Mouse (Mus musculus) midbrain, embryonic 10.5 days (tissue): ENCODE data around the gene Mymk. TPM values are rescaled to one million over a fixed set of nuclear protein-coding genes. Genes with fewer than 3 reads are reported as not detected.
A peak's percentile ranks its signal among the peaks of the same experiment; 100 is the strongest.

Source experiments
- DNase-seq: peaks from one replicate; pipeline ENCODE4 v3.0.0-alpha.2; 2017; ENCODE audit warnings: low spot score
- H3K27ac ChIP-seq: fragments of 300-500 bp; sonication (generic); replicated peaks from 2 replicates; pipeline ENCODE4 v1.5.1; 2016; ENCODE audit warnings: mild to moderate bottlenecking
- H3K27me3 ChIP-seq: fragments of 300-500 bp; sonication (generic); 2 replicates; pipeline ENCODE4 v1.6.1; 2016; ENCODE audit warnings: low read depth, mild to moderate bottlenecking; ENCODE audit not compliant: poor library complexity, severe bottlenecking
- H3K36me3 ChIP-seq: fragments of 300-500 bp; sonication (generic); 2 replicates; pipeline ENCODE4 v1.6.1; 2016; ENCODE audit warnings: mild to moderate bottlenecking, moderate library complexity
- H3K4me1 ChIP-seq: fragments of 300-500 bp; sonication (generic); 2 replicates; pipeline ENCODE4 v1.6.1; 2016
- H3K4me3 ChIP-seq: fragments of 300-500 bp; sonication (generic); 2 replicates; pipeline ENCODE4 v1.5.1; 2016; ENCODE audit warnings: mild to moderate bottlenecking, moderate library complexity
- H3K9me3 ChIP-seq: fragments of 300-500 bp; sonication (generic); replicated peaks from 2 replicates; pipeline ENCODE4 v1.6.1; 2016; ENCODE audit warnings: mild to moderate bottlenecking
- WGBS: fragments of 180-500 bp; shearing (Covaris S2); methylation state at CpG from one replicate; pipeline ENCODE4 v1.1.7; 2016; 5-methylcytosine and 5-hydroxymethylcytosine counted together
- polyA plus RNA-seq: library from polyadenylated mRNA; unstranded; fragments of >200 nt; fragmentation: Nextera tagmentation; extraction: Ambion mirVana; gene quantifications from 2 replicates; pipeline ENCODE4 v1.2.1, GENCODE M21; 2016

Mymk gene
- polyA plus RNA-seq, 1 experiment from 2014 or later, result not detected

GRCm38 (mm10) chr2:27075485-27075884 is 3.5 kb upstream of the Mymk start:
- H3K4me3 ChIP-seq, result no peak overlapping the region
- peaks cover 20% of the 10 kb centered on the region for H3K27me3 ChIP-seq
- peak; percentile 52 for DNase-seq
- H3K9me3 ChIP-seq, result no peaks in the 10 kb centered on the region
- H3K27ac ChIP-seq, result no peak overlapping the region
- H3K36me3 ChIP-seq, result no peaks in the 10 kb centered on the region
- WGBS, result 76% methylated on average over 3 of the region's 3 CpGs
- H3K4me1 ChIP-seq, result peaks cover 31% of the 10 kb centered on the region

DNA sequence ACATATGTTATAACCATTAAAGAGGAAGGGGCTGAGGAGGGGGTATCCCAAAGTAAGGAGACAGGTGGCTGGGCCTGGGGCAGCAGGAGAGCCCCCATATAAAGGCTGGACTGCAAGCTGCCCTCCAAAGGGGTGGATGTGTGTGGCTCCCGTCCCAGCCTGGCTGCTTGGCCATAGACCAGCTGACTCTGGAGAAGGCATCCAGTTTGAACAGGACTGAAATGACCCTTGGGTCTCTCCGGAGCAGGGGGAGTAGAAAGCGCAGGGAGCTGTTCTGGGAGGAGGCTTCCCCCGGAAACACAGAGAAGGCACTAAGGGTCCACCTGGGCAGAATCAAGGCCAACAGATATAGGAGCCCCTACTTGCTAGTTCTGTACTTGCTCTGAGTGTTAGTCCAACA is 2.8 kb upstream of the Mymk start:
- Histone ChIP-seq H3K9me3 (no peaks in the 10 kb centered on the region), H3K4me1 (peaks cover 29% of the 10 kb centered on the region), H3K36me3 (no peaks in the 10 kb centered on the region), H3K27ac (no peak overlapping the region), H3K27me3 (peaks cover 16% of the 10 kb centered on the region), H3K4me3 (no peak overlapping the region)
- 90% methylated on average over 4 of the region's 4 CpGs for WGBS
- no peak for DNase-seq

- no peak overlapping the region for H3K4me3 ChIP-seq
- no peak overlapping the region for H3K27ac ChIP-seq
- DNase-seq, result no peak
- H3K36me3 ChIP-seq, result no peaks in the 10 kb centered on the region
- H3K9me3 ChIP-seq, result no peaks in the 10 kb centered on the region
- WGBS, result 76% methylated on average over 4 of the region's 4 CpGs
- peaks cover 5% of the 10 kb centered on the region; the same call in 1 of the 2 replicates for H3K27me3 ChIP-seq
- H3K4me1 ChIP-seq, result peaks cover 26% of the 10 kb centered on the region
Observed at GRCm38 (mm10) chr2:27073407-27073806, 1.4 kb upstream of the Mymk start.

GRCm38 (mm10) chr2:27071137-27071536 is 842 bp downstream of the Mymk start:
- Histone ChIP-seq H3K27me3 (no peaks in the 10 kb centered on the region), H3K9me3 (no peaks in the 10 kb centered on the region), H3K27ac (0 out of 2 replicates have a peak overlapping the region, but pooled peaks have one; percentile 23), H3K4me3 (no peak overlapping the region), H3K4me1 (peaks cover 22% of the 10 kb centered on the region), H3K36me3 (no peaks in the 10 kb centered on the region)
- 84% methylated on average over 4 of the region's 4 CpGs for WGBS
- no peak for DNase-seq

GRCm38 (mm10) chr2:27070247-27070813 is 1.6 kb downstream of the Mymk start:
- no peak for DNase-seq
- 0 out of 2 replicates have a peak overlapping the region, but pooled peaks have one; percentile 13 for H3K27ac ChIP-seq
- H3K27me3 ChIP-seq, result no peaks in the 10 kb centered on the region
- no peaks in the 10 kb centered on the region for H3K9me3 ChIP-seq
- 82% methylated on average over 2 of the region's 2 CpGs for WGBS
- peaks cover 22% of the 10 kb centered on the region for H3K4me1 ChIP-seq
- H3K36me3 ChIP-seq, result no peaks in the 10 kb centered on the region
- no peak overlapping the region for H3K4me3 ChIP-seq

- DNase-seq, result no peak
- Histone ChIP-seq H3K36me3 (no peaks in the 10 kb centered on the region), H3K4me3 (no peak overlapping the region), H3K27me3 (no peaks in the 10 kb centered on the region), H3K27ac (peak overlapping the region; percentile 13; the same call in 1 of the 2 replicates), H3K4me1 (peaks cover 22% of the 10 kb centered on the region), H3K9me3 (no peaks in the 10 kb centered on the region)
- WGBS, result 64% methylated on average over 3 of the region's 3 CpGs
Observed at GRCm38 (mm10) chr2:27069646-27070045, 2.3 kb downstream of the Mymk start.

DNA sequence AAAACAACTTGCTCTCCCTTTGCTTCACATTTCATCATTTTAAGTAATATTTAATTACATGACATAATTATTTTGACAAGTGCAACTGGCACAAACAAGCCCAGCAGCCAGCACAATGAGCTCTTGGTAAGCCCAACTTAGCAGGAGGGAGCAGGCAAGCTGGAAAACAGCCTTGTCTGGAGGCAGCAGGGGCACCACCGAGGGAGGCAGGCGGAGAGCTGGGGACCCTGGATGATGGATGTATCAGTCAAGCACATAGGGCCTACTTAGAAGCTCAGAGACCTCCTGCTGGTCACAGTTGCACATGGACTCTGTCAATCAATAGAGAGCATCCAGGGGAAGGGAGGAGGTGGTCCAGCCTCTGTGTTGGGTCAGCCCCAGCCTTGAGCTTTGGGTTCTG is 4.0 kb downstream of the Mymk start:
- no peaks in the 10 kb centered on the region for H3K9me3 ChIP-seq
- no peak for DNase-seq
- no peaks in the 10 kb centered on the region for H3K27me3 ChIP-seq
- H3K36me3 ChIP-seq, result no peaks in the 10 kb centered on the region
- WGBS, result 62% methylated on average over 2 of the region's 2 CpGs
- no peak overlapping the region for H3K4me3 ChIP-seq
- H3K4me1 ChIP-seq, result peaks cover 22% of the 10 kb centered on the region
- no peak overlapping the region for H3K27ac ChIP-seq

DNA sequence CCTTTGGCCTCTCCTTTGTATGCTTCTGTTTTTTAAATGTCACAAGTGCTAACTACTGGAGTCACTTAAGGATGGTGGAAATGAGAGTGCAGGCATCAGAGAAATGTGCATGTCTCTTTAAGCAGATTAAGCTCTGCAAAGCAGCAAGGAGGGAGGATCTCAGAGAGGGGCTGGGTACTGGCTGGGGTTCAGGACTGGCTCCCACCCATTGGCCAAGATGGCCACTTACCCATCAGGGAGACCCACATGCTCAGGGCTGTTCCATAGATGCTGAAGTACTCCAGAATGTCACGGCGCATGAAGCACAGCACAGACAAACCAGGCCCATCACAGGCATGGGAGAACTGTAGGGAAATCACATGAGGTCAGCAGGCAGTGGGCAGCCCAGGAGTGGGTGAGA is 4.9 kb downstream of the Mymk start:
- whole genome bisulfite sequencing, result 85% methylated on average over 2 of the region's 2 CpGs

GRCm38 (mm10) chr2:27059187-27059586 is 12.8 kb downstream of the Mymk start:
- H3K9me3 ChIP-seq, result no peaks in the 10 kb centered on the region
- peaks cover 19% of the 10 kb centered on the region for H3K27me3 ChIP-seq
- 0 out of 2 replicates have a peak, but pooled peaks cover 2% of the 10 kb centered on the region for H3K4me1 ChIP-seq
- H3K27ac ChIP-seq, result no peak overlapping the region
- DNase-seq, result no peak
- 84% methylated on average over 9 of the region's 9 CpGs for WGBS
- H3K36me3 ChIP-seq, result no peaks in the 10 kb centered on the region
- no peak overlapping the region for H3K4me3 ChIP-seq

More for the DNA sequence above, 4.9 kb downstream of the Mymk start:
- Histone ChIP-seq H3K27ac (no peak overlapping the region), H3K9me3 (no peaks in the 10 kb centered on the region), H3K36me3 (no peaks in the 10 kb centered on the region), H3K4me1 (peaks cover 22% of the 10 kb centered on the region), H3K4me3 (no peak overlapping the region), H3K27me3 (no peaks in the 10 kb centered on the region)
- DNase-seq, result no peak

- no peak for DNase-seq
- no peak overlapping the region for H3K4me3 ChIP-seq
- H3K9me3 ChIP-seq, result no peaks in the 10 kb centered on the region
- H3K36me3 ChIP-seq, result no peaks in the 10 kb centered on the region
- 67% methylated on average over 12 of the region's 12 CpGs for WGBS
- H3K27me3 ChIP-seq, result peaks cover 19% of the 10 kb centered on the region
- H3K27ac ChIP-seq, result no peak overlapping the region
- 0 out of 2 replicates have a peak, but pooled peaks cover 2% of the 10 kb centered on the region for H3K4me1 ChIP-seq
Observed at GRCm38 (mm10) chr2:27058751-27059150, 13.2 kb downstream of the Mymk start.

DNA sequence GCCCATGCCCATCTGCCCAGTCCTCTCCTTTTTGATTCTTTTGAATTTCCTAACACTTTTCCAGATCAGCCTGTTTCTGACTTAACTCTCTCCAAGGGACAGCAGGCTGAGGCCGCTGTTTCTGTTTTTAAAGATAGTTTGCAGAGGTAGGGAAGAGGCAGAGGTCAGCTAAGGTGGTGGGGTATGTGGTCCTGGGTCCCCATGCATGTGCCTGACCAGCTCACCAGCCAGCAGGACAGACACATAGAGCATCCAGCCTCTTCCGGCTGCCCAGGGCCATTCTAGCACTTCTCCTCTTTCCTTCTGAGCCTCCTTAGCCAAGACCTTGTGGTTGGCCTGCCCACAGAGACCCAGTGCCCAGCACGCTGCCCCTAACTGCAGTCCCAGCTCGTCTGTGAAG is 13.7 kb downstream of the Mymk start:
- DNase-seq, result no peak
- 0 out of 2 replicates have a peak, but pooled peaks cover 2% of the 10 kb centered on the region for H3K4me1 ChIP-seq
- peaks cover 19% of the 10 kb centered on the region for H3K27me3 ChIP-seq
- H3K36me3 ChIP-seq, result no peaks in the 10 kb centered on the region
- no peak overlapping the region for H3K4me3 ChIP-seq
- H3K27ac ChIP-seq, result no peak overlapping the region
- H3K9me3 ChIP-seq, result no peaks in the 10 kb centered on the region
- WGBS, result 67% methylated on average over 4 of the region's 4 CpGs

GRCm38 (mm10) chr2:27049408-27049807 is 22.6 kb downstream of the Mymk start:
- no peak for DNase-seq

GRCm38 (mm10) chr2:27045979-27046770 is 25.8 kb downstream of the Mymk start:
- H3K27ac ChIP-seq, result no peak overlapping the region
- H3K4me3 ChIP-seq, result no peak overlapping the region
- H3K9me3 ChIP-seq, result no peaks in the 10 kb centered on the region
- 77% methylated on average over 8 of the region's 8 CpGs for WGBS
- DNase-seq, result no peak
- no peaks in the 10 kb centered on the region for H3K36me3 ChIP-seq
- peaks cover 75% of the 10 kb centered on the region for H3K27me3 ChIP-seq
- H3K4me1 ChIP-seq, result peaks cover 8% of the 10 kb centered on the region

More at GRCm38 (mm10) chr2:27049408-27049807, 22.6 kb downstream of the Mymk start:
- no peaks in the 10 kb centered on the region for H3K36me3 ChIP-seq
- H3K4me1 ChIP-seq, result peaks cover 8% of the 10 kb centered on the region
- no peaks in the 10 kb centered on the region for H3K9me3 ChIP-seq
- H3K27ac ChIP-seq, result no peak overlapping the region
- no peak overlapping the region for H3K4me3 ChIP-seq
- peaks cover 60% of the 10 kb centered on the region for H3K27me3 ChIP-seq
- 43% methylated on average over 6 of the region's 6 CpGs for WGBS
